Mouse (Mus musculus) brain, embryonic 14.5 days (tissue): ENCODE measurements around the gene Gngt2.

Experiments used
- CTCF ChIP-seq: fragments of 200-500 bp; IDR thresholded peaks from 2 replicates; pipeline ENCODE4 v1.5.1; 2012; ENCODE audit warnings: inconsistent platforms, mild to moderate bottlenecking, moderate library complexity, borderline replicate concordance; ENCODE audit not compliant: insufficient read depth, insufficient read length; ENCODE audit errors: extremely low read depth
- POLR2A ChIP-seq: fragments of 200-500 bp; IDR thresholded peaks from 2 replicates; pipeline ENCODE4 v1.6.1; 2012; ENCODE audit warnings: mild to moderate bottlenecking, inconsistent platforms, borderline replicate concordance; ENCODE audit not compliant: poor library complexity, insufficient read depth, insufficient read length, severe bottlenecking; ENCODE audit errors: extremely low read depth

- TF ChIP-seq POLR2A (no peak), CTCF (no peak)
Observed at GRCm38 (mm10) chr11:95805010-95805409, 32.0 kb upstream of the Gngt2 start.
